Mouse (Mus musculus) layer of hippocampus, postnatal 36 days (tissue): Measurements from ENCODE around the gene 2310022A10Rik. TPM values are rescaled to one million over a fixed set of nuclear protein-coding genes. Genes with fewer than 3 reads are reported as not detected.

Experiments used
- DNase-seq, 2 experiments: peaks; one replicate each; pipeline ENCODE4 v3.0.0; 2022
- total RNA-seq, 2 experiments: library from RNA; stranded (reverse); gene quantifications; 2 replicates each; pipeline ENCODE4 v1.2.3; 2021

2310022A10Rik gene
- total RNA-seq, 2 experiments from 2014 or later: 27.2 to 28.8 TPM

- DNase-seq: peak; percentile 90 to 91
Measured at GRCm38 (mm10) chr7:27591266-27592216, 38.5 kb downstream of the 2310022A10Rik start, which contains the start of gene Akt2. Akt2 (plus strand) TSS chr7:27591552.

- DNase-seq: no peak
Measured at GRCm38 (mm10) chr7:27592217-27592929, 39.3 kb downstream of the 2310022A10Rik start.

GRCm38 (mm10) chr7:27592934-27593645 is 40.1 kb downstream of the 2310022A10Rik start:
- DNase-seq: no peak

- no peak for DNase-seq
Measured at GRCm38 (mm10) chr7:27596586-27597503, 43.8 kb downstream of the 2310022A10Rik start.

GRCm38 (mm10) chr7:27598053-27598452 is 45.0 kb downstream of the 2310022A10Rik start:
- no peak for DNase-seq

GRCm38 (mm10) chr7:27601628-27602027 is 48.6 kb downstream of the 2310022A10Rik start:
- DNase-seq: peak in 1 of 2 experiments; percentile 51

GRCm38 (mm10) chr7:27602161-27602560 is 49.1 kb downstream of the 2310022A10Rik start:
- DNase-seq: no peak

GRCm38 (mm10) chr7:27602835-27603234 is 49.8 kb downstream of the 2310022A10Rik start:
- DNase-seq: no peak

- no peak for DNase-seq
Measured at GRCm38 (mm10) chr7:27604661-27605348, 51.8 kb downstream of the 2310022A10Rik start.

- peak in 1 of 2 experiments; percentile 58 for DNase-seq
Measured at GRCm38 (mm10) chr7:27605499-27606285, 52.7 kb downstream of the 2310022A10Rik start.

GRCm38 (mm10) chr7:27606481-27607254 is 53.6 kb downstream of the 2310022A10Rik start:
- no peak for DNase-seq

GRCm38 (mm10) chr7:27607580-27607979 is 54.5 kb downstream of the 2310022A10Rik start:
- DNase-seq: peak in 1 of 2 experiments; percentile 66

GRCm38 (mm10) chr7:27608130-27608529 is 55.1 kb downstream of the 2310022A10Rik start:
- no peak for DNase-seq

GRCm38 (mm10) chr7:27609285-27609684 is 56.3 kb downstream of the 2310022A10Rik start:
- no peak for DNase-seq

- no peak for DNase-seq
Measured at GRCm38 (mm10) chr7:27609688-27610087, 56.7 kb downstream of the 2310022A10Rik start.

- no peak for DNase-seq
Measured at GRCm38 (mm10) chr7:27610370-27610769, 57.3 kb downstream of the 2310022A10Rik start.

- no peak for DNase-seq
Measured at GRCm38 (mm10) chr7:27610871-27611270, 57.8 kb downstream of the 2310022A10Rik start.

GRCm38 (mm10) chr7:27612940-27613339 is 59.9 kb downstream of the 2310022A10Rik start:
- DNase-seq: no peak
